Mouse (Mus musculus) neural tube, embryonic 14.5 days (tissue): Measurements from ENCODE around the gene Dync2li1. TPM values are rescaled to one million over a fixed set of nuclear protein-coding genes. Genes with fewer than 3 reads are reported as not detected.
A peak's percentile ranks its signal among the peaks of the same experiment; 100 is the strongest.

ENCODE experiments used
- ATAC-seq: fragments of 200-750 bp; cut with Nextera tagmentation; 2 replicates; pipeline ENCODE4 v1.8.0; 2017; ENCODE audit warnings: low read depth, mild to moderate bottlenecking, moderate TSS enrichment, moderate library complexity
- H3K27ac ChIP-seq: fragments of 300-500 bp; sonication (generic); 2 replicates; pipeline ENCODE4 v1.5.1; 2014; ENCODE audit warnings: low read depth, mild to moderate bottlenecking, control low read depth, low read length, moderate library complexity, mixed read lengths
- H3K27me3 ChIP-seq: fragments of 300-500 bp; sonication (generic); 2 replicates; pipeline ENCODE4 v1.6.1; 2014; ENCODE audit warnings: low read length; ENCODE audit not compliant: control insufficient read depth, insufficient read depth
- H3K36me3 ChIP-seq: fragments of 300-500 bp; sonication (generic); 2 replicates; pipeline ENCODE4 v1.6.1; 2014; ENCODE audit warnings: low read length, mixed read lengths; ENCODE audit not compliant: control insufficient read depth, insufficient read depth
- H3K4me1 ChIP-seq: fragments of 300-500 bp; sonication (generic); 2 replicates; pipeline ENCODE4 v1.6.1; 2014; ENCODE audit warnings: low read length; ENCODE audit not compliant: control insufficient read depth, insufficient read depth
- H3K4me2 ChIP-seq: fragments of 300-500 bp; sonication (generic); 2 replicates; pipeline ENCODE4 v1.6.1; 2014; ENCODE audit warnings: mild to moderate bottlenecking, low read depth, low read length, control low read depth
- H3K4me3 ChIP-seq: fragments of 300-500 bp; sonication (generic); 2 replicates; pipeline ENCODE4 v1.5.1; 2014; ENCODE audit warnings: low read depth, low read length, control low read depth, mixed read lengths
- H3K9ac ChIP-seq: fragments of 300-500 bp; sonication (generic); replicated peaks from 2 replicates; pipeline ENCODE4 v1.6.1; 2014; ENCODE audit warnings: low read depth, mild to moderate bottlenecking, control low read depth, low read length, mixed read lengths
- H3K9me3 ChIP-seq: fragments of 300-500 bp; sonication (generic); 2 replicates; pipeline ENCODE4 v1.6.1; 2016; ENCODE audit warnings: low read length; ENCODE audit not compliant: control insufficient read depth
- WGBS: fragments of 180-500 bp; shearing (Covaris S2); extraction: QIAGEN DNeasy Blood & Tissue Kit; methylation state at CpG from one replicate; pipeline ENCODE4 v1.1.7; 2014; 5-methylcytosine and 5-hydroxymethylcytosine counted together
- polyA plus RNA-seq: library from polyadenylated mRNA; unstranded; fragments of >200 nt; fragmentation: Nextera tagmentation; extraction: Ambion mirVana; gene quantifications from 2 replicates; pipeline ENCODE4 v1.2.1, GENCODE M21; 2014

Dync2li1 gene
- polyA plus RNA-seq, 1 experiment from 2014 or later, result 32.1 TPM

DNA sequence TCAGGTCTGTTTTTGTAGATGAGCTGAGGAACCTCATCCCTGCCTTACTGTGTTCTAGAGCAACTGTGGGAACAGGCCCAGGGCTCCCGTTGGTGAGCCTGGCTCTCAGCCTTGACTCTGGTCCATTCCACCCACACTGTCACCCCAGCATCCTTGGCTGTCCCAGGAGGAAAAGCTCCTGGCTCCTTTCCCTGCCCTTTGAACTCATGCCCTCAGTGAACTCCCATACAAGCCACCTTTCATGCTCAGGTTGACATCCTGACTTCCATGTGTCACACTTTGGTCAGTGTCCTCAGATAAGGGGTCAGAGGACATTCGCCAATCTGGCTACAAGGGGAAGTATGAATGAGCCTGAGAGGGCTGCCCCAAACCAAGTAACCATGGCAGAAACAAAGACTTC is 67.4 kb downstream of the Dync2li1 start:
- 81% methylated on average over 2 of the region's 2 CpGs for WGBS
- H3K4me1 ChIP-seq, result no peaks in the 10 kb centered on the region

DNA sequence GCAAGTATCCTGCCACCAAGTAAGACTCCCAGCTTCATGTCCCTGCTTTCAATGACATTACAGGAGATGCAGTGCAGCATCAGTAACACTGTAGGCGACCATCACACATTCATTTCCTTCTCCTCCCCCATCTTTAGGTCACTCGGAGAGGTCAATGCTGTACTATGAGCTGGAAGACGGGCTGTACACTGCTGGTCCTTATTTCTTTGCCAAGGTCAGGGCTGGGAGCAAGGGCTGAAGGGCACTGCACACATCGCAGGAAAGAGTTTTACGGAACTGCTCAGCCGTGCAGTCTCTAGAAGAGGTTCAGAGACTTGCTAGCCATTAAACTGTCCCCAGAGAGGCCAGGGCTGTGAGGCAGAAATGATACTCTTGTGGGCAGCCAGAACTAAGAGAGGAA is 70.2 kb downstream of the Dync2li1 start:
- WGBS, result 59% methylated on average over 6 of the region's 6 CpGs
- H3K4me3 ChIP-seq, result no peak overlapping the region
- ATAC-seq, result no peak
- no peak overlapping the region for H3K9ac ChIP-seq
- H3K9me3 ChIP-seq, result no peaks in the 10 kb centered on the region
- no peak overlapping the region for H3K27ac ChIP-seq
- no peaks in the 10 kb centered on the region for H3K4me1 ChIP-seq
- no peaks in the 10 kb centered on the region for H3K27me3 ChIP-seq
- no peaks in the 10 kb centered on the region for H3K36me3 ChIP-seq
- no peak overlapping the region for H3K4me2 ChIP-seq

More for the DNA sequence above, 67.4 kb downstream of the Dync2li1 start:
- Histone ChIP-seq H3K4me2 (no peak overlapping the region), H3K9me3 (no peaks in the 10 kb centered on the region), H3K4me3 (no peak overlapping the region), H3K36me3 (no peaks in the 10 kb centered on the region), H3K9ac (no peak overlapping the region), H3K27ac (no peak overlapping the region), H3K27me3 (no peaks in the 10 kb centered on the region)
- ATAC-seq, result no peak

DNA sequence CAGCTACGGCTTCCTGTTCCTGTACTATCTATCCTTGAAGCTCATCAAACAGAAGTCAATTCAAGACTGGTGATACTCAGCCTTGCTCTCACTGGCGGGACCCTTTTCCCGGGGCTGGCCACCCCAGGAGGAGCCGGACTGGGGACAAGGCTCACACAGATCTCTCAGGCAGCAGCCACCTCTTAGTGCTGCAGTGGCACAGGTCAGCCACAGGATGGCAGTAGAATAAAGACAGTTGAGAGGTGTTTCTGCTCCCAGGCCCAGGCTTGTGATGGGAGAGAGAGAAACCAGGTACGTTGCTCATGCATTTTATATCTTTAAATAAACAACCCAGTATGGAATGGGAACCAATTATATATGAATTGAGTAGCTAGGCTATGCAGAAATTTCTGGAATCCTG is 72.4 kb downstream of the Dync2li1 start:
- H3K4me1 ChIP-seq, result peaks cover 6% of the 10 kb centered on the region; the same call in 1 of the 2 replicates
- H3K27ac ChIP-seq, result no peak overlapping the region
- no peak overlapping the region for H3K4me3 ChIP-seq
- WGBS, result 33% methylated on average over 5 of the region's 5 CpGs
- H3K27me3 ChIP-seq, result no peaks in the 10 kb centered on the region
- ATAC-seq, result peak; percentile 39; the same call in 1 of the 2 replicates
- H3K36me3 ChIP-seq, result no peaks in the 10 kb centered on the region
- H3K9ac ChIP-seq, result no peak overlapping the region
- H3K9me3 ChIP-seq, result no peaks in the 10 kb centered on the region
- no peak overlapping the region for H3K4me2 ChIP-seq

Other genes with a start within 250 kb of the Dync2li1 start
- gene Thada, start 160.3 kb upstream of the Dync2li1 start, polyA plus RNA-seq, result 8.7 and 12.8 TPM in 2 replicates
- 2.3 and 2.8 TPM in 2 replicates for gene Plekhh2, start 114.6 kb upstream of the Dync2li1 start, polyA plus RNA-seq
- not detected in 2 replicates for gene Abcg8, start 49.8 kb downstream of the Dync2li1 start, polyA plus RNA-seq
- 0.50 and 0.66 TPM in 2 replicates for gene Abcg5, start 56.5 kb downstream of the Dync2li1 start, polyA plus RNA-seq
- gene Lrpprc, start 164.3 kb downstream of the Dync2li1 start, polyA plus RNA-seq, result 53.1 and 60.2 TPM in 2 replicates